Mouse (Mus musculus) hindbrain, embryonic 15.5 days (tissue): ENCODE data around the gene Nup210l. TPM values are rescaled to one million over a fixed set of nuclear protein-coding genes. Genes with fewer than 3 reads are reported as not detected.

ENCODE experiments used
- ATAC-seq: fragments of 200-750 bp; cut with Nextera tagmentation; 2 replicates; pipeline ENCODE4 v1.8.0; 2017; ENCODE audit warnings: low read depth, moderate number of reproducible peaks, moderate TSS enrichment; ENCODE audit not compliant: low FRiP score
- H3K27ac ChIP-seq: fragments of 300-500 bp; sonication (generic); replicated peaks from 2 replicates; pipeline ENCODE4 v1.5.1; 2015; ENCODE audit warnings: mild to moderate bottlenecking, inconsistent platforms
- H3K27me3 ChIP-seq: fragments of 300-500 bp; sonication (generic); 2 replicates; pipeline ENCODE4 v1.6.1; 2015; ENCODE audit warnings: control low read depth, inconsistent platforms
- H3K36me3 ChIP-seq: fragments of 300-500 bp; sonication (generic); 2 replicates; pipeline ENCODE4 v1.6.1; 2015; ENCODE audit warnings: control low read depth, inconsistent platforms
- H3K4me1 ChIP-seq: fragments of 300-500 bp; sonication (generic); replicated peaks from 2 replicates; pipeline ENCODE4 v1.6.1; 2015; ENCODE audit warnings: control low read depth, inconsistent platforms
- H3K4me2 ChIP-seq: fragments of 300-500 bp; sonication (generic); 2 replicates; pipeline ENCODE4 v1.6.1; 2015; ENCODE audit warnings: moderate library complexity, mild to moderate bottlenecking, inconsistent platforms
- H3K4me3 ChIP-seq: fragments of 300-500 bp; sonication (generic); 2 replicates; pipeline ENCODE4 v1.5.1; 2015; ENCODE audit warnings: mild to moderate bottlenecking, inconsistent platforms
- H3K9ac ChIP-seq: fragments of 300-500 bp; sonication (generic); 2 replicates; pipeline ENCODE4 v1.6.1; 2015; ENCODE audit warnings: inconsistent platforms
- H3K9me3 ChIP-seq: fragments of 300-500 bp; sonication (generic); 2 replicates; pipeline ENCODE4 v1.6.1; 2016; ENCODE audit warnings: control low read depth, inconsistent platforms
- whole genome bisulfite sequencing: fragments of 180-500 bp; shearing (Covaris S2); methylation state at CpG from one replicate; pipeline ENCODE4 v1.1.7; 2015; 5-methylcytosine and 5-hydroxymethylcytosine counted together
- polyA plus RNA-seq: library from polyadenylated mRNA; unstranded; fragments of >200 nt; fragmentation: Nextera tagmentation; extraction: Ambion mirVana; gene quantifications from 2 replicates; pipeline ENCODE4 v1.2.1, GENCODE M21; 2015

The Nup210l gene
- polyA plus RNA-seq, 1 experiment from 2014 or later = 0.25 TPM

GRCm38 (mm10) chr3:90134993-90135392 lies 31.1 kb downstream of the Nup210l start:
- ATAC-seq = no peak
- Histone ChIP-seq H3K9ac (no peak overlapping the region), H3K4me3 (no peak overlapping the region), H3K27ac (no peak overlapping the region), H3K27me3 (no peaks in the 10 kb centered on the region), H3K9me3 (no peaks in the 10 kb centered on the region), H3K36me3 (no peaks in the 10 kb centered on the region), H3K4me1 (no peaks in the 10 kb centered on the region), H3K4me2 (no peak overlapping the region)
- WGBS = 83% methylated on average over 5 of the region's 5 CpGs

- Histone ChIP-seq H3K27ac (no peak overlapping the region), H3K4me1 (no peaks in the 10 kb centered on the region), H3K27me3 (no peaks in the 10 kb centered on the region), H3K4me3 (no peak overlapping the region), H3K36me3 (no peaks in the 10 kb centered on the region), H3K4me2 (no peak overlapping the region), H3K9me3 (no peaks in the 10 kb centered on the region), H3K9ac (no peak overlapping the region)
- WGBS = 42% methylated on average over 13 of the region's 13 CpGs
- ATAC-seq = no peak
These were observed 32.7 kb downstream of the Nup210l start for GRCm38 (mm10) chr3:90136660-90137059.

- no peaks in the 10 kb centered on the region for H3K9me3 ChIP-seq
- no CpG with 5 or more reads among the region's 1 CpGs for WGBS
These were observed 33.7 kb downstream of the Nup210l start for GRCm38 (mm10) chr3:90137606-90138005.

GRCm38 (mm10) chr3:90139962-90140361 lies 36.0 kb downstream of the Nup210l start:
- Histone ChIP-seq H3K4me1 (no peaks in the 10 kb centered on the region), H3K9ac (no peak overlapping the region)

More at GRCm38 (mm10) chr3:90137606-90138005, 33.7 kb downstream of the Nup210l start:
- H3K4me3 ChIP-seq = no peak overlapping the region
- H3K9ac ChIP-seq = no peak overlapping the region
- H3K4me2 ChIP-seq = no peak overlapping the region
- no peaks in the 10 kb centered on the region for H3K36me3 ChIP-seq
- no peaks in the 10 kb centered on the region for H3K27me3 ChIP-seq
- ATAC-seq = no peak
- no peak overlapping the region for H3K27ac ChIP-seq
- no peaks in the 10 kb centered on the region for H3K4me1 ChIP-seq

DNA sequence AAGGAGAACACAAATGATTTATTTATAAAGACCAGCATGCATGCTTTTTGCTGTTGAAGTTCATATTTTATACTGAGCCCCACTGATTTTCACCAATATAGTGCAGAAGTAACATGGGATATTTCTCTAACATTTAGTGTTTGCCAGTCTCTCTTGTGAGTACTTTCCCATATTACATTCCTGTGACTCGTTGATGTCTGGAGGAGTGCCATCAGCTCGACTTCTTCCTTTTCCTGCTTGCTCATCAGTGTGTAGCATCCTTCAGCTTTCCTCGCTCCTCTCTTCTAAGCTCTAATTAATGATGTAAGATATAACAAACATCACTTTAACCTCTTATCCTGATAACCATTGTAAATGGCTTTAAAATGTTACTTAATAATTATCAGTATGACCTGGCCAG lies 41.5 kb downstream of the Nup210l start:
- H3K4me2 ChIP-seq = no peak overlapping the region
- no peak for ATAC-seq
- 73% methylated on average over 3 of the region's 3 CpGs for WGBS
- no peak overlapping the region for H3K4me3 ChIP-seq
- no peak overlapping the region for H3K9ac ChIP-seq
- no peaks in the 10 kb centered on the region for H3K36me3 ChIP-seq
- H3K27me3 ChIP-seq = no peaks in the 10 kb centered on the region
- H3K4me1 ChIP-seq = no peaks in the 10 kb centered on the region
- H3K27ac ChIP-seq = no peak overlapping the region
- no peaks in the 10 kb centered on the region for H3K9me3 ChIP-seq

More at GRCm38 (mm10) chr3:90139962-90140361, 36.0 kb downstream of the Nup210l start:
- WGBS = 94% methylated on average over 3 of the region's 3 CpGs
- Histone ChIP-seq H3K36me3 (no peaks in the 10 kb centered on the region), H3K4me3 (no peak overlapping the region), H3K27ac (no peak overlapping the region), H3K9me3 (no peaks in the 10 kb centered on the region), H3K4me2 (no peak overlapping the region), H3K27me3 (no peaks in the 10 kb centered on the region)
- no peak for ATAC-seq

DNA sequence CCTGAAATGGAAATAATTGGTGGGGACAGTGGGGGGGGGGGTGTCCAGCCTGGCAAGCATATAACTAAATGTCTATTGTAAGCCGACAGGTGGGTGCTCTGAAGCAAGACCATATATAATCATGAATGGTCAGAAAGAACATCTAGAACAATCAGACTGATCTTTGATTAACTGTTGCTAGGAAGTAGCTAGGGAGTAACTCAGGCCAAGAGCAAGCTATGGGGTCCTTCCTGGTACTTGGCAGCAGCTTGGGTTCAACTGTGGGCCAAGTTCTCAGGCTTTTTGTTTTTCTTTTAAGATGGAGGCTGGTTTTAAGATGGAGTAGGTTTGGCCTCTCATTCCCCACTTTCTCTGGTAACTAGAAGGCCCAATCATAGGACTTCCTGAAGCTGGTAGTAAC lies 42.7 kb downstream of the Nup210l start:
- no peak; the same call in 1 of the 2 replicates for ATAC-seq
- Histone ChIP-seq H3K36me3 (no peaks in the 10 kb centered on the region), H3K27ac (no peak overlapping the region), H3K4me3 (no peak overlapping the region), H3K9ac (no peak overlapping the region), H3K27me3 (no peaks in the 10 kb centered on the region), H3K4me2 (no peak overlapping the region), H3K4me1 (no peaks in the 10 kb centered on the region), H3K9me3 (no peaks in the 10 kb centered on the region)
- 60% methylated on average over 1 of the region's 1 CpGs for WGBS

GRCm38 (mm10) chr3:90151086-90151740 lies 47.3 kb downstream of the Nup210l start:
- Histone ChIP-seq H3K27ac (no peak overlapping the region), H3K27me3 (no peaks in the 10 kb centered on the region), H3K4me1 (no peaks in the 10 kb centered on the region), H3K9ac (no peak overlapping the region), H3K9me3 (no peaks in the 10 kb centered on the region), H3K36me3 (no peaks in the 10 kb centered on the region), H3K4me2 (no peak overlapping the region), H3K4me3 (no peak overlapping the region)
- 92% methylated on average over 12 of the region's 12 CpGs for WGBS
- ATAC-seq = no peak

- no peak overlapping the region for H3K4me2 ChIP-seq
- H3K36me3 ChIP-seq = no peaks in the 10 kb centered on the region
- H3K4me3 ChIP-seq = no peak overlapping the region
- H3K9me3 ChIP-seq = no peaks in the 10 kb centered on the region
- H3K27me3 ChIP-seq = no peaks in the 10 kb centered on the region
- WGBS = 78% methylated on average over 5 of the region's 5 CpGs
- ATAC-seq = no peak
- no peaks in the 10 kb centered on the region for H3K4me1 ChIP-seq
- H3K27ac ChIP-seq = no peak overlapping the region
- H3K9ac ChIP-seq = no peak overlapping the region
These were observed 52.1 kb downstream of the Nup210l start for GRCm38 (mm10) chr3:90155996-90156395.

DNA sequence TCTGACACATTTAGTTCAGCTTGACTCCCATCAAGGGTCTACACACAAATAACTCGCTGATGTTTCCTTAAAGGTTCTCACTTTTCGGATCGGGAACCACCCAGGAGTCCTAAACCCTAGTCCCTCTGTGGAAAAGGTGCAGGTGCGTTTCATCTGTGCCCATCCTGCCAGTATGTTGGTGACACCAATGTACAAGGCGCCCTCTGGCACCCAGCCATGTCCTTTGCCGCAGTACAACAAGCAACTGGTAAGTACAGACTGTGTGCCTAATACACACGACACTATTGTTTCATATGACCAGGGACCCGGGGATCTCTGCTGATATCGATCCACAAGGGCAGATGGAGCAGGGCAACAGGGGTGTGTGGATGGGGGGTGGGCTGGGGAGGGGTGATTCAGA lies 55.8 kb downstream of the Nup210l start:
- H3K36me3 ChIP-seq = no peaks in the 10 kb centered on the region
- no peaks in the 10 kb centered on the region for H3K9me3 ChIP-seq
- no peaks in the 10 kb centered on the region for H3K27me3 ChIP-seq
- no peaks in the 10 kb centered on the region for H3K4me1 ChIP-seq
- ATAC-seq = no peak
- H3K27ac ChIP-seq = no peak overlapping the region
- H3K9ac ChIP-seq = no peak overlapping the region
- no peak overlapping the region for H3K4me3 ChIP-seq
- WGBS = 87% methylated on average over 9 of the region's 9 CpGs
- no peak overlapping the region for H3K4me2 ChIP-seq

GRCm38 (mm10) chr3:90161541-90161940 lies 57.6 kb downstream of the Nup210l start:
- no peaks in the 10 kb centered on the region for H3K4me1 ChIP-seq
- no peaks in the 10 kb centered on the region for H3K27me3 ChIP-seq
- H3K36me3 ChIP-seq = no peaks in the 10 kb centered on the region
- H3K9ac ChIP-seq = no peak overlapping the region
- H3K27ac ChIP-seq = no peak overlapping the region
- no peak overlapping the region for H3K4me2 ChIP-seq
- H3K4me3 ChIP-seq = no peak overlapping the region
- WGBS = 81% methylated on average over 3 of the region's 3 CpGs
- no peaks in the 10 kb centered on the region for H3K9me3 ChIP-seq
- no peak for ATAC-seq

- H3K9ac ChIP-seq = no peak overlapping the region
- H3K27ac ChIP-seq = no peak overlapping the region
- 79% methylated on average over 3 of the region's 3 CpGs for WGBS
- H3K27me3 ChIP-seq = no peaks in the 10 kb centered on the region
- no peaks in the 10 kb centered on the region for H3K9me3 ChIP-seq
- ATAC-seq = no peak
- no peak overlapping the region for H3K4me2 ChIP-seq
- H3K4me1 ChIP-seq = no peaks in the 10 kb centered on the region
- no peaks in the 10 kb centered on the region for H3K36me3 ChIP-seq
- no peak overlapping the region for H3K4me3 ChIP-seq
These were observed 75.6 kb downstream of the Nup210l start for GRCm38 (mm10) chr3:90179566-90179965.

- Histone ChIP-seq H3K4me3 (no peak overlapping the region), H3K4me2 (no peak overlapping the region), H3K27me3 (no peaks in the 10 kb centered on the region), H3K27ac (no peak overlapping the region), H3K36me3 (no peaks in the 10 kb centered on the region), H3K4me1 (no peaks in the 10 kb centered on the region), H3K9me3 (no peaks in the 10 kb centered on the region), H3K9ac (no peak overlapping the region)
- no peak for ATAC-seq
- WGBS = 82% methylated on average over 3 of the region's 3 CpGs
These were observed 79.6 kb downstream of the Nup210l start for GRCm38 (mm10) chr3:90183581-90183980.
